In the genomic region with DNA sequence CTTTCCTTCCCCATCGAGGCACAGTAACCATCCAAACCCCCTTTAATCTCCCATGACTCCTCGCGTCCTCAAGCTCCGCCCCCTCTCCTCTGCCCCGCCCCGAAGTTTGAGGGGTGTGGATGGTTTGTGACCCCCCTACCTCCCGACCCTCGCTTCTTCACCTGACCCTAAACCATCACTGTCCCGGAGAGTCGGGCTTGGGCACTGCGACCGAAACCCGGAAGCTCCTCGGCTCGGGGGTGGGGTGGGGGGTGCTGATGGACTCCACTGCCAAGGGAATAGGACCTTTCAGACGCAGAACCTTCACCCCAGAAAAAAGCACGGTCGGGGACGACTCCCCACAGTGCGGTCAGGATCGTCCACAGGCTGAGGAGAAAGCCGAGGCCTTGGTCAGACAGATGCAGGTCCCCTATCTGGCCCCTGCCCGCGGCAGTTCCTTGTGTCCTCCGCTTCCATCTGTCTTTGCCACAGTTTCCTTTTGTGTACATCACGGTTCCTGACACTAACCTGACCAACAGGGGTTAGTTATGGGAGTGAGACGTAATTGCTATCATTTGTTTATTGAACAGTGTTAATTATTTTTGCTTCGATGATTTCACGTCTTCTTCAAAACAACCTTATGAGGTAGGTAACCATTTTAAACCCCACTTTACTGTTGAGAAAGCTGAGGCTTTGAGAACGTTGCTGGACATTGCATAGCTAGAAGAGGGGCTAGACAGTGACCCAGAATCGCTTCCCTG, we compare ENCODE assay signal across 8 mouse cellular contexts. TPM values are rescaled to one million over a fixed set of nuclear protein-coding genes. Genes with fewer than 3 reads are reported as not detected.
DNase-seq lines count a peak whose midpoint lies in the region; ATAC-seq and TF ChIP-seq lines count a peak whose summit lies in the region.

No protein-coding gene starts in this region.

- ATAC-seq in embryonic facial prominence, embryonic 13.5 days (ENCODE audit: insufficient number of reproducible peaks, insufficient read depth, low FRiP score, low TSS enrichment, low read depth): peak; percentile 66
- ATAC-seq in intestine, embryonic 14.5 days (replicated peaks; ENCODE audit: low FRiP score, low TSS enrichment, low read depth): peak; percentile 56
- ATAC-seq in midbrain, postnatal 0 days (ENCODE audit: low FRiP score): peak; percentile 72

- TF ChIP-seq CTCF in heart, adult 2 months (IDR thresholded peaks at IDR 0.05): no peak
- no peak for TF ChIP-seq CTCF in C2C12 (IDR thresholded peaks at IDR 0.05; ENCODE audit: control insufficient read depth, insufficient read depth, insufficient read length)
- no peak for TF ChIP-seq CTCF in midbrain, postnatal 0 days (IDR thresholded peaks at IDR 0.05)

- H3K4me3 ChIP-seq in heart, adult 2 months: peak overlapping the region; percentile 82
- H3K4me3 ChIP-seq in C2C12 (ENCODE audit: insufficient read depth, poor library complexity, severe bottlenecking): peak overlapping the region; percentile 95
- H3K4me3 ChIP-seq in embryonic facial prominence, embryonic 13.5 days: peak overlapping the region; percentile 80
- H3K4me3 ChIP-seq in intestine, embryonic 14.5 days (ENCODE audit: low read depth, low read length): peak overlapping the region; percentile 71
- peak overlapping the region; percentile 67 for H3K4me3 ChIP-seq in midbrain, postnatal 0 days (ENCODE audit: low read depth, low read length)

- H3K4me1 ChIP-seq in heart, adult 2 months (ENCODE audit: control insufficient read depth, insufficient read depth, low read length): no peaks in the 10 kb centered on the region
- peaks cover 22% of the 10 kb centered on the region for H3K4me1 ChIP-seq in embryonic facial prominence, embryonic 13.5 days
- H3K4me1 ChIP-seq in intestine, embryonic 14.5 days (replicated peaks; ENCODE audit: control insufficient read depth, insufficient read depth, low read length): peaks cover 11% of the 10 kb centered on the region
- peaks cover 8% of the 10 kb centered on the region; the same call in 1 of the 2 replicates for H3K4me1 ChIP-seq in midbrain, postnatal 0 days (ENCODE audit: insufficient read depth, low read length)

- no peaks in the 10 kb centered on the region for H3K36me3 ChIP-seq in heart, adult 2 months (ENCODE audit: control insufficient read depth, insufficient read depth, low read length)
- H3K36me3 ChIP-seq in C2C12 (ENCODE audit: control insufficient read depth, insufficient read depth): peaks cover 26% of the 10 kb centered on the region
- peaks cover 32% of the 10 kb centered on the region for H3K36me3 ChIP-seq in embryonic facial prominence, embryonic 13.5 days
- H3K36me3 ChIP-seq in intestine, embryonic 14.5 days (ENCODE audit: control insufficient read depth, insufficient read depth, low read length): peaks cover 27% of the 10 kb centered on the region
- peaks cover 19% of the 10 kb centered on the region for H3K36me3 ChIP-seq in midbrain, postnatal 0 days (ENCODE audit: insufficient read depth, low read length)

- no peaks in the 10 kb centered on the region for H3K27me3 ChIP-seq in heart, adult 2 months (ENCODE audit: control insufficient read depth, insufficient read depth, low read length)
- H3K27me3 ChIP-seq in C2C12 (ENCODE audit: control insufficient read depth, insufficient read depth, insufficient read length): no peaks in the 10 kb centered on the region
- H3K27me3 ChIP-seq in embryonic facial prominence, embryonic 13.5 days: no peaks in the 10 kb centered on the region
- no peaks in the 10 kb centered on the region for H3K27me3 ChIP-seq in intestine, embryonic 14.5 days (replicated peaks; ENCODE audit: control insufficient read depth, insufficient read depth, low read length)
- H3K27me3 ChIP-seq in midbrain, postnatal 0 days (ENCODE audit: insufficient read depth, low read length): no peaks in the 10 kb centered on the region

- H3K79me2 ChIP-seq in heart, adult 2 months (replicated peaks; ENCODE audit: control insufficient read depth, insufficient read depth, low read length): no peaks in the 10 kb centered on the region
- peaks cover 20% of the 10 kb centered on the region for H3K79me2 ChIP-seq in C2C12 (ENCODE audit: control insufficient read depth, insufficient read depth)

- no peak for TF ChIP-seq EP300 in heart, adult 2 months (IDR thresholded peaks at IDR 0.05; ENCODE audit: insufficient read depth, low read depth, low read length)

- no peaks in the 10 kb centered on the region for H3K79me3 ChIP-seq in C2C12 (ENCODE audit: low read depth)

- H3K9ac ChIP-seq in heart, adult 2 months (ENCODE audit: low read depth, low read length): peak overlapping the region; percentile 58
- H3K9ac ChIP-seq in embryonic facial prominence, embryonic 13.5 days: peak overlapping the region; percentile 89
- H3K9ac ChIP-seq in intestine, embryonic 14.5 days (ENCODE audit: low read length): peak overlapping the region; percentile 53
- peak overlapping the region; percentile 77 for H3K9ac ChIP-seq in midbrain, postnatal 0 days (replicated peaks; ENCODE audit: low read length, poor library complexity, severe bottlenecking)

- DNase-seq in heart, adult 2 months: no peak
- DNase-seq in heart, adult 8-10 months (ENCODE audit: low spot score): no peak
- DNase-seq in intestine, embryonic 14.5 days (ENCODE audit: low spot score): no peak
- DNase-seq in midbrain, postnatal 0 days (ENCODE audit: low spot score): no peak
- DNase-seq in ovary, postnatal 10 days (ENCODE audit: low spot score): no peak
- DNase-seq in cerebellum, adult 11 months: no peak

- WGBS in heart, adult 2 months: 4% methylated on average over 31 of the region's 31 CpGs
- WGBS in embryonic facial prominence, embryonic 13.5 days: 5% methylated on average over 31 of the region's 31 CpGs
- WGBS in intestine, embryonic 14.5 days: 3% methylated on average over 30 of the region's 31 CpGs
- 6% methylated on average over 31 of the region's 31 CpGs for WGBS in midbrain, postnatal 0 days

- H3K9me3 ChIP-seq in embryonic facial prominence, embryonic 13.5 days: no peaks in the 10 kb centered on the region
- no peaks in the 10 kb centered on the region for H3K9me3 ChIP-seq in intestine, embryonic 14.5 days (ENCODE audit: control insufficient read depth, low read length)
- H3K9me3 ChIP-seq in midbrain, postnatal 0 days (ENCODE audit: low read length): no peaks in the 10 kb centered on the region

- intact Hi-C loops in heart, adult 2 months (cut with DNase I): loop anchor here (1.0 kb wide), 1 partner anchor 10 kb away; no protein-coding TSS in a partner anchor

- H3K27ac ChIP-seq in heart, adult 2 months: peak overlapping the region; percentile 93
- peak overlapping the region; percentile 82 for H3K27ac ChIP-seq in embryonic facial prominence, embryonic 13.5 days
- H3K27ac ChIP-seq in intestine, embryonic 14.5 days (ENCODE audit: low read depth): peak overlapping the region; percentile 68; the same call in 1 of the 2 replicates
- peak overlapping the region; percentile 68 for H3K27ac ChIP-seq in midbrain, postnatal 0 days (ENCODE audit: low read depth, low read length)

- H3ac ChIP-seq in C2C12 (ENCODE audit: control insufficient read depth, insufficient read length, low read depth): peak overlapping the region; percentile 98

- no peak for TF ChIP-seq POLR2A in heart, adult 2 months (IDR thresholded peaks at IDR 0.05; ENCODE audit: insufficient read depth, low read depth, low read length)

- peak overlapping the region; percentile 85 for H3K4me2 ChIP-seq in embryonic facial prominence, embryonic 13.5 days
- peak overlapping the region; percentile 52 for H3K4me2 ChIP-seq in intestine, embryonic 14.5 days (ENCODE audit: low read length)
- H3K4me2 ChIP-seq in midbrain, postnatal 0 days (ENCODE audit: low read depth, low read length, poor library complexity, severe bottlenecking): peak overlapping the region; percentile 88

RNA-seq across cellular contexts. Expression of a gene that starts 0.5 kb away (rescaled TPM):
- 10 to 100 TPM; 22.9 to 26.2 TPM for total RNA-seq in heart, adult 2 months (2021)
- polyA plus RNA-seq in heart, adult 2 months (2012; rRNA removed): 32.8 and 43.2 TPM in 2 replicates
- total RNA-seq in heart, adult 8-10 months (2022): 10 to 100 TPM; 27.0 to 28.1 (median 27.6) TPM
- 25.2 TPM for polyA plus RNA-seq in C2C12 (2012; fragmentation: generic; extraction: Trizol)
- 51.8 and 54.8 TPM in 2 replicates for polyA plus RNA-seq in embryonic facial prominence, embryonic 13.5 days (2015; fragmentation: Nextera tagmentation; extraction: Ambion mirVana)
- 50.5 and 55.5 TPM in 2 replicates for polyA plus RNA-seq in intestine, embryonic 14.5 days (2014; fragmentation: Nextera tagmentation; extraction: Ambion mirVana)
- total RNA-seq in midbrain, postnatal 0 days (2014; rRNA removed): 80.5 and 90.8 TPM in 2 replicates
- polyA plus RNA-seq in midbrain, postnatal 0 days (2015; fragmentation: Nextera tagmentation; extraction: Ambion mirVana): 65.4 and 73.9 TPM in 2 replicates

RNA-seq across cellular contexts. Expression of a gene that starts 11.2 kb away (rescaled TPM):
- 10 to 100 TPM; 19.0 to 21.7 TPM for total RNA-seq in heart, adult 2 months (2021)
- polyA plus RNA-seq in heart, adult 2 months (2012; rRNA removed): 17.4 and 21.2 TPM in 2 replicates
- 10 to 100 TPM; 17.7 to 21.1 (median 20.1) TPM for total RNA-seq in heart, adult 8-10 months (2022)
- 33.9 TPM for polyA plus RNA-seq in C2C12 (2012; fragmentation: generic; extraction: Trizol)
- polyA plus RNA-seq in embryonic facial prominence, embryonic 13.5 days (2015; fragmentation: Nextera tagmentation; extraction: Ambion mirVana): 21.6 and 23.8 TPM in 2 replicates
- polyA plus RNA-seq in intestine, embryonic 14.5 days (2014; fragmentation: Nextera tagmentation; extraction: Ambion mirVana): 17.5 and 18.1 TPM in 2 replicates
- 166 and 169 TPM in 2 replicates for total RNA-seq in midbrain, postnatal 0 days (2014; rRNA removed)
- 25.4 and 26.5 TPM in 2 replicates for polyA plus RNA-seq in midbrain, postnatal 0 days (2015; fragmentation: Nextera tagmentation; extraction: Ambion mirVana)

RNA-seq across cellular contexts. Expression of a gene that starts 16.7 kb away (rescaled TPM):
- 1 to 10 TPM in 1 of 2 experiments, under 1 TPM in 1; 0.89 to 1.1 TPM for total RNA-seq in heart, adult 2 months (2021)
- polyA plus RNA-seq in heart, adult 2 months (2012; rRNA removed): 0.70 and 0.74 TPM in 2 replicates
- total RNA-seq in heart, adult 8-10 months (2022): 1 to 10 TPM; 1.3 to 1.6 (median 1.5) TPM
- not detected for polyA plus RNA-seq in C2C12 (2012; fragmentation: generic; extraction: Trizol)
- polyA plus RNA-seq in embryonic facial prominence, embryonic 13.5 days (2015; fragmentation: Nextera tagmentation; extraction: Ambion mirVana): 0.11 and 0.18 TPM in 2 replicates
- 0.08 and 0.16 TPM in 2 replicates for polyA plus RNA-seq in intestine, embryonic 14.5 days (2014; fragmentation: Nextera tagmentation; extraction: Ambion mirVana)
- total RNA-seq in midbrain, postnatal 0 days (2014; rRNA removed): 2.3 and 2.5 TPM in 2 replicates
- polyA plus RNA-seq in midbrain, postnatal 0 days (2015; fragmentation: Nextera tagmentation; extraction: Ambion mirVana): 0.28 and 0.32 TPM in 2 replicates

RNA-seq across cellular contexts. Expression of a gene that starts 34.3 kb away (rescaled TPM):
- total RNA-seq in heart, adult 2 months (2021): 10 to 100 TPM; 52.5 to 59.4 TPM
- polyA plus RNA-seq in heart, adult 2 months (2012; rRNA removed): 14.9 and 22.1 TPM in 2 replicates
- 10 to 100 TPM; 48.6 to 59.7 (median 52.1) TPM for total RNA-seq in heart, adult 8-10 months (2022)
- polyA plus RNA-seq in C2C12 (2012; fragmentation: generic; extraction: Trizol): 70.2 TPM
- 88.5 and 93.6 TPM in 2 replicates for polyA plus RNA-seq in embryonic facial prominence, embryonic 13.5 days (2015; fragmentation: Nextera tagmentation; extraction: Ambion mirVana)
- polyA plus RNA-seq in intestine, embryonic 14.5 days (2014; fragmentation: Nextera tagmentation; extraction: Ambion mirVana): 85.5 and 86.0 TPM in 2 replicates
- total RNA-seq in midbrain, postnatal 0 days (2014; rRNA removed): 64.3 and 71.4 TPM in 2 replicates
- 56.3 and 64.3 TPM in 2 replicates for polyA plus RNA-seq in midbrain, postnatal 0 days (2015; fragmentation: Nextera tagmentation; extraction: Ambion mirVana)

RNA-seq across cellular contexts. Expression of a gene that starts 36.6 kb away (rescaled TPM):
- total RNA-seq in heart, adult 2 months (2021): under 1 TPM; 0.26 to 0.32 TPM
- 0.45 and 0.56 TPM in 2 replicates for polyA plus RNA-seq in heart, adult 2 months (2012; rRNA removed)
- total RNA-seq in heart, adult 8-10 months (2022): under 1 TPM; 0.12 to 0.23 (median 0.18) TPM
- 12.0 TPM for polyA plus RNA-seq in C2C12 (2012; fragmentation: generic; extraction: Trizol)
- polyA plus RNA-seq in embryonic facial prominence, embryonic 13.5 days (2015; fragmentation: Nextera tagmentation; extraction: Ambion mirVana): 18.3 and 19.7 TPM in 2 replicates
- 16.5 and 16.6 TPM in 2 replicates for polyA plus RNA-seq in intestine, embryonic 14.5 days (2014; fragmentation: Nextera tagmentation; extraction: Ambion mirVana)
- total RNA-seq in midbrain, postnatal 0 days (2014; rRNA removed): 2.1 TPM in 2 replicates
- polyA plus RNA-seq in midbrain, postnatal 0 days (2015; fragmentation: Nextera tagmentation; extraction: Ambion mirVana): 0.53 and 0.60 TPM in 2 replicates
